Comparison of ENCODE assay signal across 8 mouse cellular contexts in genomic region chr6:134919511-134920189, GRCm38 (mm10). TPM values are rescaled to one million over a fixed set of nuclear protein-coding genes. Genes with fewer than 3 reads are reported as not detected.
DNase-seq lines count a peak whose midpoint lies in the region; ATAC-seq and TF ChIP-seq lines count a peak whose summit lies in the region.

No protein-coding gene starts in this region.

- H3K9me3 ChIP-seq in heart, embryonic 12.5 days (replicated peaks): no peaks in the 10 kb centered on the region
- H3K9me3 ChIP-seq in ES-Bruce4 (replicated peaks; ENCODE audit: control insufficient read depth, insufficient read depth, low read length, poor library complexity, severe bottlenecking): no peaks in the 10 kb centered on the region
- H3K9me3 ChIP-seq in forebrain, embryonic 14.5 days (replicated peaks; ENCODE audit: control insufficient read depth, low read length): no peaks in the 10 kb centered on the region
- no peaks in the 10 kb centered on the region for H3K9me3 ChIP-seq in liver, embryonic 12.5 days (replicated peaks)
- H3K9me3 ChIP-seq in stomach, embryonic 15.5 days: no peaks in the 10 kb centered on the region

- H3K4me3 ChIP-seq in heart, embryonic 12.5 days: peak overlapping the region; percentile 98
- H3K4me3 ChIP-seq in ES-Bruce4 (ENCODE audit: low read depth, low read length): peak overlapping the region; percentile 94
- H3K4me3 ChIP-seq in forebrain, embryonic 14.5 days (ENCODE audit: low read depth, low read length): peak overlapping the region; percentile 82
- peak overlapping the region; percentile 92 for H3K4me3 ChIP-seq in liver, embryonic 12.5 days
- H3K4me3 ChIP-seq in stomach, embryonic 15.5 days (replicated peaks): peak overlapping the region; percentile 67

- H3K36me3 ChIP-seq in heart, embryonic 12.5 days: peaks cover 9% of the 10 kb centered on the region; the same call in 1 of the 2 replicates
- H3K36me3 ChIP-seq in ES-Bruce4 (ENCODE audit: control insufficient read depth, insufficient read depth, low read length, poor library complexity, severe bottlenecking): peaks cover 13% of the 10 kb centered on the region; the same call in 1 of the 2 replicates
- H3K36me3 ChIP-seq in forebrain, embryonic 14.5 days (ENCODE audit: control insufficient read depth, insufficient read depth, low read length): peaks cover 15% of the 10 kb centered on the region
- H3K36me3 ChIP-seq in liver, embryonic 12.5 days: peaks cover 22% of the 10 kb centered on the region
- no peaks in the 10 kb centered on the region for H3K36me3 ChIP-seq in stomach, embryonic 15.5 days

- TF ChIP-seq POLR2A in ES-Bruce4 (IDR thresholded peaks at IDR 0.05; ENCODE audit: insufficient read depth, low read length): peak; percentile 3

- intact Hi-C loops in heart, postnatal 14 days (cut with DNase I): loop anchor here (2.0 to 5.0 kb wide), 2 partner anchors 63 to 127 kb away; partner anchors contain the start of gene Dusp16

- peaks cover 26% of the 10 kb centered on the region for H3K4me1 ChIP-seq in heart, embryonic 12.5 days (replicated peaks)
- peaks cover 2% of the 10 kb centered on the region for H3K4me1 ChIP-seq in ES-Bruce4 (ENCODE audit: control insufficient read depth, insufficient read depth, low read length)
- H3K4me1 ChIP-seq in forebrain, embryonic 14.5 days (ENCODE audit: control insufficient read depth, insufficient read depth, low read length): peaks cover 25% of the 10 kb centered on the region
- H3K4me1 ChIP-seq in liver, embryonic 12.5 days: peaks cover 63% of the 10 kb centered on the region
- H3K4me1 ChIP-seq in stomach, embryonic 15.5 days: peaks cover 17% of the 10 kb centered on the region

- H3K9ac ChIP-seq in heart, embryonic 12.5 days: peak overlapping the region; percentile 97
- H3K9ac ChIP-seq in ES-Bruce4 (ENCODE audit: low read depth, poor library complexity, severe bottlenecking): peak overlapping the region; percentile 95
- H3K9ac ChIP-seq in forebrain, embryonic 14.5 days (ENCODE audit: low read length): peak overlapping the region; percentile 97
- H3K9ac ChIP-seq in liver, embryonic 12.5 days: peak overlapping the region; percentile 94
- peak overlapping the region; percentile 73 for H3K9ac ChIP-seq in stomach, embryonic 15.5 days

- peak overlapping the region; percentile 99 for H3K27ac ChIP-seq in heart, embryonic 12.5 days (ENCODE audit: poor library complexity, severe bottlenecking)
- peak overlapping the region; percentile 41 for H3K27ac ChIP-seq in ES-Bruce4 (ENCODE audit: insufficient read depth, low read length)
- peak overlapping the region; percentile 99 for H3K27ac ChIP-seq in forebrain, embryonic 14.5 days (ENCODE audit: low read depth, low read length)
- H3K27ac ChIP-seq in liver, embryonic 12.5 days: peak overlapping the region; percentile 98
- peak overlapping the region; percentile 99 for H3K27ac ChIP-seq in stomach, embryonic 15.5 days

- ATAC-seq in heart, embryonic 12.5 days (ENCODE audit: insufficient number of reproducible peaks, low FRiP score): peak; percentile 58
- no peak; the same call in 1 of the 2 replicates for ATAC-seq in forebrain, embryonic 14.5 days
- ATAC-seq in liver, embryonic 12.5 days: peak; percentile 45
- no peak; the same call in 1 of the 2 replicates for ATAC-seq in stomach, embryonic 15.5 days (ENCODE audit: insufficient read depth, low FRiP score, low read depth)
- ATAC-seq in CD4-positive, CD25-positive, alpha-beta regulatory T cell, adult 4 months: no peak

- H3K27me3 ChIP-seq in heart, embryonic 12.5 days (replicated peaks): no peaks in the 10 kb centered on the region
- no peaks in the 10 kb centered on the region for H3K27me3 ChIP-seq in ES-Bruce4 (ENCODE audit: control insufficient read depth, insufficient read depth, low read length, poor library complexity, severe bottlenecking)
- H3K27me3 ChIP-seq in forebrain, embryonic 14.5 days (replicated peaks; ENCODE audit: control insufficient read depth, insufficient read depth, low read length): no peaks in the 10 kb centered on the region
- H3K27me3 ChIP-seq in liver, embryonic 12.5 days (replicated peaks): peaks cover 6% of the 10 kb centered on the region
- no peaks in the 10 kb centered on the region for H3K27me3 ChIP-seq in stomach, embryonic 15.5 days (replicated peaks)

- 3% methylated on average over 37 of the region's 37 CpGs for WGBS in heart, embryonic 12.5 days
- 2% methylated on average over 37 of the region's 37 CpGs for WGBS in forebrain, embryonic 14.5 days
- WGBS in liver, embryonic 12.5 days (ENCODE audit: insufficient replicate concordance): 7% methylated on average over 37 of the region's 37 CpGs
- 6% methylated on average over 37 of the region's 37 CpGs for WGBS in stomach, embryonic 15.5 days

- no peak for TF ChIP-seq EP300 in ES-Bruce4 (IDR thresholded peaks at IDR 0.05; ENCODE audit: insufficient read depth, low read depth, low read length)

- no peak for TF ChIP-seq CTCF in ES-Bruce4 (IDR thresholded peaks at IDR 0.05; ENCODE audit: low read depth, low read length)

- DNase-seq in heart, postnatal 14 days: no peak
- DNase-seq in forebrain, embryonic 14.5 days (ENCODE audit: low spot score): no peak
- no peak for DNase-seq in ovary, postnatal 14 days (ENCODE audit: low spot score)

- H3K4me2 ChIP-seq in heart, embryonic 12.5 days: peak overlapping the region; percentile 91
- peak overlapping the region; percentile 92 for H3K4me2 ChIP-seq in forebrain, embryonic 14.5 days (ENCODE audit: low read length)
- peak overlapping the region; percentile 100 for H3K4me2 ChIP-seq in liver, embryonic 12.5 days
- H3K4me2 ChIP-seq in stomach, embryonic 15.5 days: peak overlapping the region; percentile 91

RNA-seq across cellular contexts. Expression of gene Cdkn1b, which starts 0.6 kb away (rescaled TPM):
- 16.8 and 17.4 TPM in 2 replicates for polyA plus RNA-seq in heart, embryonic 12.5 days (2016; fragmentation: Nextera tagmentation; extraction: Ambion mirVana)
- 10 to 100 TPM; 47.5 to 49.0 TPM for total RNA-seq in heart, postnatal 14 days (2021)
- polyA plus RNA-seq in ES-Bruce4 (2011; ENCODE audit: insufficient read depth, insufficient read length, low read depth, missing spikeins): 37.2 and 38.4 TPM in 2 replicates
- 58.8 and 63.3 TPM in 2 replicates for polyA plus RNA-seq in forebrain, embryonic 14.5 days (2014; fragmentation: Nextera tagmentation; extraction: Ambion mirVana)
- polyA plus RNA-seq in liver, embryonic 12.5 days (2016; fragmentation: Nextera tagmentation; extraction: Ambion mirVana): 9.5 and 9.9 TPM in 2 replicates
- polyA plus RNA-seq in stomach, embryonic 15.5 days (2015; fragmentation: Nextera tagmentation; extraction: Ambion mirVana): 17.9 and 19.7 TPM in 2 replicates
- polyA plus RNA-seq in CD4-positive, CD25-positive, alpha-beta regulatory T cell, adult 4 months (2017; shearing (Covaris generic)): 100 to 1,000 TPM in 1 of 2 experiments, 10 to 100 TPM in 1; 69.7 to 113 TPM

RNA-seq across cellular contexts. Expression of gene Gpr19, which starts 21.3 kb away (rescaled TPM):
- 9.0 and 10.2 TPM in 2 replicates for polyA plus RNA-seq in heart, embryonic 12.5 days (2016; fragmentation: Nextera tagmentation; extraction: Ambion mirVana)
- 1 to 10 TPM; 4.4 to 4.7 TPM for total RNA-seq in heart, postnatal 14 days (2021)
- polyA plus RNA-seq in ES-Bruce4 (2011; ENCODE audit: insufficient read depth, insufficient read length, low read depth, missing spikeins): 26.3 and 26.8 TPM in 2 replicates
- polyA plus RNA-seq in forebrain, embryonic 14.5 days (2014; fragmentation: Nextera tagmentation; extraction: Ambion mirVana): 42.4 and 46.2 TPM in 2 replicates
- 7.1 and 8.4 TPM in 2 replicates for polyA plus RNA-seq in liver, embryonic 12.5 days (2016; fragmentation: Nextera tagmentation; extraction: Ambion mirVana)
- 9.8 and 12.6 TPM in 2 replicates for polyA plus RNA-seq in stomach, embryonic 15.5 days (2015; fragmentation: Nextera tagmentation; extraction: Ambion mirVana)
- 10 to 100 TPM in 1 of 2 experiments, 1 to 10 TPM in 1; 7.7 to 12.1 TPM for polyA plus RNA-seq in CD4-positive, CD25-positive, alpha-beta regulatory T cell, adult 4 months (2017; shearing (Covaris generic))

Comparison
In these comparisons a context has a peak if more than half of its experiments do, and no peak if none do; other contexts are left out.
1. ATAC-seq: peak in heart, embryonic 12.5 days (single experiment) and liver, embryonic 12.5 days (single experiment); none in forebrain, embryonic 14.5 days (single experiment), stomach, embryonic 15.5 days (single experiment) and CD4-positive, CD25-positive, alpha-beta regulatory T cell, adult 4 months (single experiment).
2. H3K27ac ChIP-seq: peak in every context shown above with its lines; median percentile 99 in heart, embryonic 12.5 days; 99 in forebrain, embryonic 14.5 days; 99 in stomach, embryonic 15.5 days; 98 in liver, embryonic 12.5 days; 41 in ES-Bruce4.
3. Peak in every context shown above with its lines, with median percentiles within 50 percentile points of each other: H3K4me2 ChIP-seq, H3K4me3 ChIP-seq and H3K9ac ChIP-seq.